Mouse (Mus musculus) heart, embryonic 12.5 days (tissue): ENCODE results near the gene Max. TPM values are rescaled to one million over a fixed set of nuclear protein-coding genes. Genes with fewer than 3 reads are reported as not detected.

Experiments
- ATAC-seq: fragments of 200-750 bp; cut with Nextera tagmentation; 2 replicates; pipeline ENCODE4 v1.8.0; 2017; ENCODE audit warnings: moderate TSS enrichment, moderate library complexity; ENCODE audit not compliant: insufficient number of reproducible peaks, low FRiP score
- H3K27ac ChIP-seq: fragments of 300-500 bp; sonication (generic); 2 replicates; pipeline ENCODE4 v1.5.1; 2016; ENCODE audit warnings: mild to moderate bottlenecking, moderate library complexity; ENCODE audit not compliant: poor library complexity, severe bottlenecking
- H3K27me3 ChIP-seq: fragments of 300-500 bp; sonication (generic); replicated peaks from 2 replicates; pipeline ENCODE4 v1.6.1; 2016; ENCODE audit warnings: mild to moderate bottlenecking, moderate library complexity
- H3K36me3 ChIP-seq: fragments of 300-500 bp; sonication (generic); 2 replicates; pipeline ENCODE4 v1.6.1; 2016; ENCODE audit warnings: mild to moderate bottlenecking, moderate library complexity
- H3K4me1 ChIP-seq: fragments of 300-500 bp; sonication (generic); replicated peaks from 2 replicates; pipeline ENCODE4 v1.6.1; 2016; ENCODE audit warnings: mild to moderate bottlenecking
- H3K4me2 ChIP-seq: fragments of 300-500 bp; sonication (generic); 2 replicates; pipeline ENCODE4 v1.6.1; 2016; ENCODE audit warnings: mild to moderate bottlenecking, moderate library complexity
- H3K4me3 ChIP-seq: fragments of 300-500 bp; sonication (generic); 2 replicates; pipeline ENCODE4 v1.5.1; 2016; ENCODE audit warnings: mild to moderate bottlenecking
- H3K9ac ChIP-seq: fragments of 300-500 bp; sonication (generic); 2 replicates; pipeline ENCODE4 v1.6.1; 2016; ENCODE audit warnings: mild to moderate bottlenecking, moderate library complexity
- H3K9me3 ChIP-seq: fragments of 300-500 bp; sonication (generic); replicated peaks from 2 replicates; pipeline ENCODE4 v1.6.1; 2016; ENCODE audit warnings: mild to moderate bottlenecking, moderate library complexity
- WGBS: fragments of 180-500 bp; shearing (Covaris S2); methylation state at CpG from one replicate; pipeline ENCODE4 v1.1.7; 2016; 5-methylcytosine and 5-hydroxymethylcytosine counted together
- polyA plus RNA-seq: library from polyadenylated mRNA; unstranded; fragments of >200 nt; fragmentation: Nextera tagmentation; extraction: Ambion mirVana; gene quantifications from 2 replicates; pipeline ENCODE4 v1.2.1, GENCODE M21; 2016

Max gene
- polyA plus RNA-seq, 1 experiment from 2014 or later = 8.2 TPM

- Histone ChIP-seq H3K27me3 (no peaks in the 10 kb centered on the region), H3K4me3 (no peak overlapping the region), H3K36me3 (peaks cover 22% of the 10 kb centered on the region), H3K27ac (no peak overlapping the region), H3K4me2 (no peak overlapping the region), H3K9me3 (no peaks in the 10 kb centered on the region), H3K4me1 (peaks cover 22% of the 10 kb centered on the region), H3K9ac (no peak overlapping the region)
- no peak for ATAC-seq
These were observed 63.9 kb downstream of the Max start for GRCm38 (mm10) chr12:76898141-76898540.

DNA sequence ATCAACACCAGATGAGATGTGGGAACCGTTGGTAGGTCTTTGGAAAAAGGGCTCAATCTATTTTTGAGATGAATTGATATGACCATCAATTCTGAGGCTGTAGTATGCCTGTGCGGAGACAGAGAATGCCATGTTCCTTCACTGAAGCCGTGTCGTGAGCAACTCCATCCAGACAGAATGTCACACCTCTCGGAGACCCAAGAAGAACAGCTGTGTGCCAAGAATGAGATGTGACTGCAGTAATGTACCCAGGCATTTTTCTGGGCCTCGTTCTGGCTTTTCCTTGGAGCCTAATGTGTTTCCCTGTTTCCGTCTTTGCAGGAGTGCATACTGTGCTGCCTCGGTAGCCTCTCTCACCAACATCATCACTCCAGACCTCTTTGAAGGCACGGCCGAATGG, 65.0 kb downstream of the Max start:
- Histone ChIP-seq H3K36me3 (peaks cover 29% of the 10 kb centered on the region), H3K4me2 (no peak overlapping the region), H3K27ac (no peak overlapping the region), H3K4me1 (peaks cover 22% of the 10 kb centered on the region), H3K27me3 (no peaks in the 10 kb centered on the region), H3K9me3 (no peaks in the 10 kb centered on the region), H3K4me3 (no peak overlapping the region), H3K9ac (no peak overlapping the region)
- no peak for ATAC-seq
- WGBS = 85% methylated on average over 10 of the region's 10 CpGs

GRCm38 (mm10) chr12:76896566-76896965, 65.4 kb downstream of the Max start:
- Histone ChIP-seq H3K27me3 (no peaks in the 10 kb centered on the region), H3K36me3 (peaks cover 33% of the 10 kb centered on the region), H3K4me3 (no peak overlapping the region), H3K4me1 (peaks cover 25% of the 10 kb centered on the region), H3K4me2 (no peak overlapping the region), H3K9me3 (no peaks in the 10 kb centered on the region), H3K9ac (no peak overlapping the region), H3K27ac (peak overlapping the region; percentile 76)
- WGBS = 80% methylated on average over 4 of the region's 4 CpGs
- no peak for ATAC-seq

DNA sequence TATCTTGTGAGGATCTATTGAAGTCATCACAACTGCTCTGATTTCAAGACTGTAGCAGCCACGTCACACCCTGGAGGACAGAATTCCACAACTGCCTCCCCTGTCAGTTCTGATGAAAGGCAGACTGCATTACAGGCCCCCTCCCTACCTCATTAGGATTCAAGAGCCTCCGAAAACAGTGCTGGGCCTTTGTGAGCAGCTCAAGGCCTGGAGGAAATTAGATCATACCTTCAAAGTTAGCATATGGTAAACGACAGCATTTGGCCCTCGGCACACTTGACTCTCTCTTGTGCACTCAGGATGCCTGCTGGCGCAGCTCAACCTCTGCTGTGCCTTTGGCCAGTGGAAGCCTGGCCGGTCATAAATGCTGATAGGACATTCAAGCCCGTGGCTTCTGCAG, 66.2 kb downstream of the Max start:
- no peak overlapping the region for H3K9ac ChIP-seq
- H3K9me3 ChIP-seq = no peaks in the 10 kb centered on the region
- peaks cover 30% of the 10 kb centered on the region for H3K4me1 ChIP-seq
- H3K27me3 ChIP-seq = no peaks in the 10 kb centered on the region
- WGBS = 16% methylated on average over 7 of the region's 7 CpGs
- H3K4me3 ChIP-seq = no peak overlapping the region
- H3K4me2 ChIP-seq = peak overlapping the region; percentile 1; the same call in 1 of the 2 replicates
- peak; percentile 70 for ATAC-seq
- peaks cover 28% of the 10 kb centered on the region for H3K36me3 ChIP-seq
- H3K27ac ChIP-seq = peak overlapping the region; percentile 76

- no peak overlapping the region for H3K4me2 ChIP-seq
- peaks cover 22% of the 10 kb centered on the region for H3K36me3 ChIP-seq
- no peak overlapping the region for H3K9ac ChIP-seq
- no peak for ATAC-seq
- H3K4me1 ChIP-seq = peaks cover 30% of the 10 kb centered on the region
- no peaks in the 10 kb centered on the region for H3K9me3 ChIP-seq
- WGBS = 71% methylated on average over 10 of the region's 10 CpGs
- H3K27me3 ChIP-seq = no peaks in the 10 kb centered on the region
- H3K27ac ChIP-seq = peak overlapping the region; percentile 76
- H3K4me3 ChIP-seq = no peak overlapping the region
These were observed 67.0 kb downstream of the Max start for GRCm38 (mm10) chr12:76894792-76895559.

- Histone ChIP-seq H3K36me3 (peaks cover 25% of the 10 kb centered on the region), H3K9me3 (no peaks in the 10 kb centered on the region), H3K27ac (no peak overlapping the region), H3K4me2 (no peak overlapping the region), H3K4me3 (no peak overlapping the region), H3K9ac (no peak overlapping the region), H3K27me3 (no peaks in the 10 kb centered on the region), H3K4me1 (peaks cover 30% of the 10 kb centered on the region)
- WGBS = 90% methylated on average over 16 of the region's 16 CpGs
- no peak for ATAC-seq
These were observed 68.9 kb downstream of the Max start for GRCm38 (mm10) chr12:76892910-76893695.

- Histone ChIP-seq H3K4me2 (no peak overlapping the region), H3K4me1 (peaks cover 34% of the 10 kb centered on the region), H3K36me3 (peaks cover 26% of the 10 kb centered on the region), H3K27me3 (no peaks in the 10 kb centered on the region), H3K9ac (no peak overlapping the region), H3K4me3 (no peak overlapping the region), H3K9me3 (no peaks in the 10 kb centered on the region), H3K27ac (no peak overlapping the region)
- 82% methylated on average over 3 of the region's 3 CpGs for WGBS
- no peak for ATAC-seq
These were observed 70.8 kb downstream of the Max start for GRCm38 (mm10) chr12:76891160-76891559.

- Histone ChIP-seq H3K9ac (no peak overlapping the region), H3K4me2 (no peak overlapping the region), H3K9me3 (no peaks in the 10 kb centered on the region), H3K36me3 (peaks cover 26% of the 10 kb centered on the region), H3K4me1 (peaks cover 22% of the 10 kb centered on the region), H3K27me3 (no peaks in the 10 kb centered on the region), H3K4me3 (no peak overlapping the region), H3K27ac (no peak overlapping the region)
- ATAC-seq = no peak
- 86% methylated on average over 11 of the region's 11 CpGs for whole genome bisulfite sequencing
These were observed 72.4 kb downstream of the Max start for GRCm38 (mm10) chr12:76889404-76890184.

DNA sequence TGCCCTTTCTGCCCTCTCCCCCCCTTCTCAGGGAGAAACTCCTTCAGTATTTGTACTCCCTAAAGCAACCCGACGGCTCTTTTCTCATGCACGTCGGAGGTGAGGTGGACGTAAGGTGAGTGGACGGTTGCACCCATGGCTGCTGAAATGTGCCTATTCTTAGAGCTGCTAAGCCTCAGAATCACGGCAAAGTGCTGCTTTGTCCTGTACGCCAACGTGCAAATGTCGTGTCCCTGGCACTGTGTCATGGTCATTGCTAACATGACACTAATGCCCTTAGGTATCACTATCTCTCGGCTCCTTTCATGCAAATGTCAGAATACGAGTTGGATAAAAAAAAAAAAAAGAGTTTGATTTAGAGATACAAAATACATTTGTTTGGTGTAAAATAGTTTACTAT, 74.1 kb downstream of the Max start:
- no peak overlapping the region for H3K4me3 ChIP-seq
- no peak overlapping the region for H3K27ac ChIP-seq
- WGBS = 70% methylated on average over 12 of the region's 12 CpGs
- peaks cover 33% of the 10 kb centered on the region for H3K4me1 ChIP-seq
- no peak overlapping the region for H3K9ac ChIP-seq
- no peaks in the 10 kb centered on the region for H3K9me3 ChIP-seq
- H3K4me2 ChIP-seq = no peak overlapping the region
- no peak for ATAC-seq
- H3K27me3 ChIP-seq = no peaks in the 10 kb centered on the region
- peaks cover 26% of the 10 kb centered on the region for H3K36me3 ChIP-seq
